Mouse (Mus musculus): ENCODE data around the gene Mobp. TPM values are rescaled to one million over a fixed set of nuclear protein-coding genes. Genes with fewer than 3 reads are reported as not detected.

Mobp gene
- polyA plus RNA-seq, 1 experiment = not detected

GRCm38 (mm10) chr9:120133755-120134475 lies 15.6 kb upstream of the Mobp start:
- H3K27ac ChIP-seq (ENCODE audit: insufficient read depth, low read depth, low read length) = no peak overlapping the region
- no peak for TF ChIP-seq POLR2A (IDR thresholded peaks at IDR 0.05; ENCODE audit: borderline replicate concordance, low read depth, low read length)
- peaks cover 23% of the 10 kb centered on the region for H3K4me1 ChIP-seq (ENCODE audit: control insufficient read depth, insufficient read depth, low read length)
- no peak overlapping the region for H3K4me3 ChIP-seq (ENCODE audit: insufficient read depth, low read length)

- TF ChIP-seq CTCF (IDR thresholded peaks at IDR 0.05; ENCODE audit: low read depth, low read length) (no peak), POLR2A (IDR thresholded peaks at IDR 0.05; ENCODE audit: borderline replicate concordance, low read depth, low read length) (no peak)
- H3K27ac ChIP-seq (ENCODE audit: insufficient read depth, low read depth, low read length) = no peak overlapping the region
Measured at GRCm38 (mm10) chr9:120134529-120135160, 14.9 kb upstream of the Mobp start.

GRCm38 (mm10) chr9:120135454-120135853 lies 14.1 kb upstream of the Mobp start:
- TF ChIP-seq CTCF (IDR thresholded peaks at IDR 0.05; ENCODE audit: low read depth, low read length) = no peak
- no peak for TF ChIP-seq POLR2A (IDR thresholded peaks at IDR 0.05; ENCODE audit: borderline replicate concordance, low read depth, low read length)
- H3K4me3 ChIP-seq (ENCODE audit: insufficient read depth, low read length) = no peak overlapping the region
- H3K4me1 ChIP-seq (ENCODE audit: control insufficient read depth, insufficient read depth, low read length) = peaks cover 10% of the 10 kb centered on the region; the same call in 1 of the 2 replicates
- H3K27ac ChIP-seq (ENCODE audit: insufficient read depth, low read depth, low read length) = no peak overlapping the region

More at GRCm38 (mm10) chr9:120134529-120135160, 14.9 kb upstream of the Mobp start:
- H3K4me3 ChIP-seq (ENCODE audit: insufficient read depth, low read length) = no peak overlapping the region
- H3K4me1 ChIP-seq (ENCODE audit: control insufficient read depth, insufficient read depth, low read length) = peaks cover 16% of the 10 kb centered on the region

- no peak overlapping the region for H3K27ac ChIP-seq (ENCODE audit: insufficient read depth, low read depth, low read length)
- H3K4me1 ChIP-seq (ENCODE audit: control insufficient read depth, insufficient read depth, low read length) = no peaks in the 10 kb centered on the region
- TF ChIP-seq CTCF (IDR thresholded peaks at IDR 0.05; ENCODE audit: low read depth, low read length) (peak; percentile 43), POLR2A (IDR thresholded peaks at IDR 0.05; ENCODE audit: borderline replicate concordance, low read depth, low read length) (no peak)
- no peak overlapping the region for H3K4me3 ChIP-seq (ENCODE audit: insufficient read depth, low read length)
Measured at GRCm38 (mm10) chr9:120140652-120141051, 8.9 kb upstream of the Mobp start.

- H3K27ac ChIP-seq (ENCODE audit: insufficient read depth, low read depth, low read length) = no peak overlapping the region
- no peak overlapping the region for H3K4me3 ChIP-seq (ENCODE audit: insufficient read depth, low read length)
- TF ChIP-seq POLR2A (IDR thresholded peaks at IDR 0.05; ENCODE audit: borderline replicate concordance, low read depth, low read length) (no peak), CTCF (IDR thresholded peaks at IDR 0.05; ENCODE audit: low read depth, low read length) (no peak)
- H3K4me1 ChIP-seq (ENCODE audit: control insufficient read depth, insufficient read depth, low read length) = no peaks in the 10 kb centered on the region
Measured at GRCm38 (mm10) chr9:120144474-120144873, 5.0 kb upstream of the Mobp start.

- Histone ChIP-seq H3K4me1 (ENCODE audit: control insufficient read depth, insufficient read depth, low read length) (no peaks in the 10 kb centered on the region), H3K27ac (ENCODE audit: insufficient read depth, low read depth, low read length) (no peak overlapping the region)
- TF ChIP-seq POLR2A (IDR thresholded peaks at IDR 0.05; ENCODE audit: borderline replicate concordance, low read depth, low read length) = no peak
- TF ChIP-seq CTCF (IDR thresholded peaks at IDR 0.05; ENCODE audit: low read depth, low read length) = no peak
Measured at GRCm38 (mm10) chr9:120151152-120151551, 1.6 kb downstream of the Mobp start.

GRCm38 (mm10) chr9:120151906-120152399 lies 2.4 kb downstream of the Mobp start:
- H3K27ac ChIP-seq (ENCODE audit: insufficient read depth, low read depth, low read length) = no peak overlapping the region
- H3K4me3 ChIP-seq (ENCODE audit: insufficient read depth, low read length) = no peak overlapping the region
- TF ChIP-seq POLR2A (IDR thresholded peaks at IDR 0.05; ENCODE audit: borderline replicate concordance, low read depth, low read length) (no peak), CTCF (IDR thresholded peaks at IDR 0.05; ENCODE audit: low read depth, low read length) (no peak)
- H3K4me1 ChIP-seq (ENCODE audit: control insufficient read depth, insufficient read depth, low read length) = no peaks in the 10 kb centered on the region

More at GRCm38 (mm10) chr9:120151152-120151551, 1.6 kb downstream of the Mobp start:
- no peak overlapping the region for H3K4me3 ChIP-seq (ENCODE audit: insufficient read depth, low read length)

- Histone ChIP-seq H3K4me1 (ENCODE audit: control insufficient read depth, insufficient read depth, low read length) (no peaks in the 10 kb centered on the region), H3K4me3 (ENCODE audit: insufficient read depth, low read length) (no peak overlapping the region), H3K27ac (ENCODE audit: insufficient read depth, low read depth, low read length) (no peak overlapping the region)
- TF ChIP-seq CTCF (IDR thresholded peaks at IDR 0.05; ENCODE audit: low read depth, low read length) (no peak), POLR2A (IDR thresholded peaks at IDR 0.05; ENCODE audit: borderline replicate concordance, low read depth, low read length) (no peak)
Measured at GRCm38 (mm10) chr9:120158047-120158446, 8.5 kb downstream of the Mobp start.

- H3K4me1 ChIP-seq (ENCODE audit: control insufficient read depth, insufficient read depth, low read length) = no peaks in the 10 kb centered on the region
- TF ChIP-seq CTCF (IDR thresholded peaks at IDR 0.05; ENCODE audit: low read depth, low read length) (no peak), POLR2A (IDR thresholded peaks at IDR 0.05; ENCODE audit: borderline replicate concordance, low read depth, low read length) (no peak)
- H3K27ac ChIP-seq (ENCODE audit: insufficient read depth, low read depth, low read length) = no peak overlapping the region
- H3K4me3 ChIP-seq (ENCODE audit: insufficient read depth, low read length) = no peak overlapping the region
Measured at GRCm38 (mm10) chr9:120163862-120164261, 14.4 kb downstream of the Mobp start.

GRCm38 (mm10) chr9:120167826-120168225 lies 18.3 kb downstream of the Mobp start:
- Histone ChIP-seq H3K4me1 (ENCODE audit: control insufficient read depth, insufficient read depth, low read length) (no peaks in the 10 kb centered on the region), H3K27ac (ENCODE audit: insufficient read depth, low read depth, low read length) (no peak overlapping the region), H3K4me3 (ENCODE audit: insufficient read depth, low read length) (no peak overlapping the region)
- TF ChIP-seq CTCF (IDR thresholded peaks at IDR 0.05; ENCODE audit: low read depth, low read length) (no peak), POLR2A (IDR thresholded peaks at IDR 0.05; ENCODE audit: borderline replicate concordance, low read depth, low read length) (no peak)

Data from bone marrow macrophage, adult 2 months (primary cell).